Mouse (Mus musculus) embryonic facial prominence, embryonic 14.5 days (tissue): ENCODE results near the gene Zc3h15. TPM values are rescaled to one million over a fixed set of nuclear protein-coding genes. Genes with fewer than 3 reads are reported as not detected.

Source experiments
- ATAC-seq: fragments of 200-750 bp; cut with Nextera tagmentation; 2 replicates; pipeline ENCODE4 v1.8.0; 2017; ENCODE audit warnings: low read depth, moderate number of reproducible peaks, moderate TSS enrichment
- DNase-seq: peaks from one replicate; pipeline ENCODE4 v3.0.0-alpha.2; 2015; ENCODE audit warnings: low spot score
- H3K27ac ChIP-seq: fragments of 300-500 bp; sonication (generic); replicated peaks from 2 replicates; pipeline ENCODE4 v1.5.1; 2014; ENCODE audit warnings: low read depth, mild to moderate bottlenecking, low read length, moderate library complexity
- H3K27me3 ChIP-seq: fragments of 300-500 bp; sonication (generic); replicated peaks from 2 replicates; pipeline ENCODE4 v1.6.1; 2014; ENCODE audit warnings: low read length; ENCODE audit not compliant: control insufficient read depth, insufficient read depth
- H3K36me3 ChIP-seq: fragments of 300-500 bp; sonication (generic); 2 replicates; pipeline ENCODE4 v1.6.1; 2014; ENCODE audit warnings: low read length, mixed read lengths; ENCODE audit not compliant: control insufficient read depth, insufficient read depth
- H3K4me1 ChIP-seq: fragments of 300-500 bp; sonication (generic); 2 replicates; pipeline ENCODE4 v1.6.1; 2014; ENCODE audit warnings: antibody characterized with exemption, low read length; ENCODE audit not compliant: control insufficient read depth, insufficient read depth
- H3K4me2 ChIP-seq: fragments of 300-500 bp; sonication (generic); 2 replicates; pipeline ENCODE4 v1.6.1; 2014; ENCODE audit warnings: low read depth, mild to moderate bottlenecking, low read length, moderate library complexity, mixed read lengths
- H3K4me3 ChIP-seq: fragments of 300-500 bp; sonication (generic); 2 replicates; pipeline ENCODE4 v1.5.1; 2014; ENCODE audit warnings: low read depth, mild to moderate bottlenecking, low read length
- H3K9ac ChIP-seq: fragments of 300-500 bp; sonication (generic); 2 replicates; pipeline ENCODE4 v1.6.1; 2014; ENCODE audit warnings: low read depth, mild to moderate bottlenecking, low read length, moderate library complexity, mixed read lengths
- H3K9me3 ChIP-seq: fragments of 300-500 bp; sonication (generic); 2 replicates; pipeline ENCODE4 v1.6.1; 2016; ENCODE audit warnings: low read length; ENCODE audit not compliant: control insufficient read depth
- WGBS: fragments of 180-500 bp; shearing (Covaris S2); extraction: QIAGEN DNeasy Blood & Tissue Kit; methylation state at CpG from one replicate; pipeline ENCODE4 v1.1.7; 2014; 5-methylcytosine and 5-hydroxymethylcytosine counted together
- polyA plus RNA-seq: library from polyadenylated mRNA; unstranded; fragments of >200 nt; fragmentation: Nextera tagmentation; extraction: Ambion mirVana; gene quantifications from 2 replicates; pipeline ENCODE4 v1.2.1, GENCODE M21; 2014

The Zc3h15 gene
- polyA plus RNA-seq, 1 experiment from 2014 or later, result 130 TPM

DNA sequence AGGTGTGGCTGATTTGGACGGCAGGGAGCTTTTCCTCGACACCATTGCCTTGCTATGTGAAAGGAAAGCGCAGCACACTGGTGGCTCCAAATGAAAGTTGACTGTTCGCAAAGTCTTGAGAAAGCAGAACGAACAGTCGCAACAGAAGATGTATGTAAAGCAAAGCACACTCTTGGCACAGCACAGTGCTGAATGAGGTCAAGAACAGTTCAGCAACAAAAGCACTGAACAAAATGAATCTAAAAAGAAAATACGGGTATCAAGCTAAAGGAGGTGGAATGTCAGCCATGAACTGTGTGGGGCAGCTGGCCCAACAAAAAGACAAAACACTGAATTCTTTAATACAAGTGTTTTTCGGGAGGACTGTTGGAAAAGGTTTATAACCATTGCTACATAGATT is 37.1 kb downstream of the Zc3h15 start:
- Histone ChIP-seq H3K36me3 (no peaks in the 10 kb centered on the region), H3K9ac (no peak overlapping the region), H3K4me3 (no peak overlapping the region), H3K4me2 (no peak overlapping the region), H3K27me3 (no peaks in the 10 kb centered on the region), H3K4me1 (0 out of 2 replicates have a peak, but pooled peaks cover 2% of the 10 kb centered on the region), H3K27ac (no peak overlapping the region), H3K9me3 (no peaks in the 10 kb centered on the region)
- no peak for ATAC-seq
- DNase-seq, result peak; percentile 29
- WGBS, result 83% methylated on average over 8 of the region's 8 CpGs

DNA sequence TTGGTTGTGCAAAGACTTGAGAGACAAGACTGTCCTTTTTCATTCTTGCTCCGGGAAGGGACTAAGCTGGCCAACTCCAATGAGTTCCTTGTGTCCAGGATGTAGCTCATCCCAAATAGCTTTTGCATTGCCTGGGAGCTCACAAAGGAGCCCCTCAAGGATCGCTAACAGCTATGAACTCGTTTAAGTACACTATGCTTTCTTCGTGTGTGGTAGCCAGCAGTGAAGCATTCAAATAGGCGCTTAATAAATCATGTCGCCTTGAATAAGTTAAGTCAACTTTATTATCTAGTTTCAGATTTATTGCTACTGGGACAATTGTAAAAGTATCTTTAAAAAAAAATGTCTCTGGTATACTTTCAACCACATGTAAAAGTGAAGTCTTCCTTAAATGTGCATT is 37.5 kb downstream of the Zc3h15 start:
- Histone ChIP-seq H3K9me3 (no peaks in the 10 kb centered on the region), H3K4me3 (no peak overlapping the region), H3K4me1 (no peaks in the 10 kb centered on the region), H3K36me3 (no peaks in the 10 kb centered on the region), H3K27me3 (no peaks in the 10 kb centered on the region), H3K9ac (no peak overlapping the region), H3K27ac (no peak overlapping the region), H3K4me2 (no peak overlapping the region)
- WGBS, result 76% methylated on average over 6 of the region's 6 CpGs
- ATAC-seq (no peak), DNase-seq (no peak)

DNA sequence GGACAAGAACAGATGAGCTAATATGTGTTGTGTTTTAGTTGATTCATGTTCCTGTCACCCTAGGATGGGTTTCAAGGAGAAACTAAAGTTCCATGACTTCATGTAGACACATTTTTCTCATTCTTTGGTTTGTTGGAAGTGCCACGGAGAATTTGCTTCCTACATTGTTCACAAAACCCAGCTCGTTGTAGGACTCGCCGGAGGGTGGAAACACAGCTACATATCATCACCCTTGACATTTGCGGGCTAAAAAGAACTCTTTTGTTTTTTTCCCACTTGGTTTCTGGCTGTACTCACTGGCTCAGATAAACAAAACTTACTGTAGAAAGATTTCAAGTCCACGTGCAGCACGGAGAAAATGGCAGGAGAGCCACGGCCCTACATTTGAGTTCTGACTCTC is 38.0 kb downstream of the Zc3h15 start:
- Histone ChIP-seq H3K27ac (no peak overlapping the region), H3K4me1 (no peaks in the 10 kb centered on the region), H3K9me3 (no peaks in the 10 kb centered on the region), H3K27me3 (no peaks in the 10 kb centered on the region), H3K4me2 (no peak overlapping the region), H3K9ac (no peak overlapping the region), H3K4me3 (no peak overlapping the region), H3K36me3 (no peaks in the 10 kb centered on the region)
- ATAC-seq (no peak), DNase-seq (peak; percentile 20)
- 73% methylated on average over 8 of the region's 8 CpGs for WGBS

GRCm38 (mm10) chr2:83683731-83684519 is 39.7 kb downstream of the Zc3h15 start:
- DNase-seq (no peak), ATAC-seq (no peak)
- H3K9ac ChIP-seq, result no peak overlapping the region
- WGBS, result 83% methylated on average over 9 of the region's 9 CpGs
- no peak overlapping the region for H3K4me3 ChIP-seq
- no peaks in the 10 kb centered on the region for H3K36me3 ChIP-seq
- no peak overlapping the region for H3K27ac ChIP-seq
- H3K27me3 ChIP-seq, result no peaks in the 10 kb centered on the region
- no peaks in the 10 kb centered on the region for H3K9me3 ChIP-seq
- H3K4me1 ChIP-seq, result no peaks in the 10 kb centered on the region
- no peak overlapping the region for H3K4me2 ChIP-seq

DNA sequence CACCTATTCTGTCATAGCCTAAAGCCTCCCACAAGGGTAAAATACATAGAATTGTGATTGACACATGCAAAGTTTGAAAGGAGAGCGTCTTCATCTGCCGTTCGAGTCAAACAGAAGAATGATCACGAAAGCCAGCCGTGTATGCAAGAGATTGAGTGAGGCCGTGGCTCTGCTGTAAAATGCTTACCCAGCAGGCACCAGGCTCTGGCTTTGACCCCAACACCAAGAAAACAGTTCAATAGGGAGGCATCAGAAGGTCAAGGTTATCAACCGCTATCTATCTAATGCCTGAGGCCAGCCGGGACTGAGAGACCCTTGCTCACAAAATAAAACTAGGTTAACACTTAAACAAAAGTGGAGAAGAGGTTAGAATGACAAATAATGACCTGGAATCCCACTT is 40.5 kb downstream of the Zc3h15 start:
- 71% methylated on average over 8 of the region's 8 CpGs for WGBS
- no peak for DNase-seq
- H3K27me3 ChIP-seq, result no peaks in the 10 kb centered on the region
- no peaks in the 10 kb centered on the region for H3K36me3 ChIP-seq
- H3K9me3 ChIP-seq, result no peaks in the 10 kb centered on the region
- ATAC-seq, result no peak
- no peak overlapping the region for H3K4me2 ChIP-seq
- no peak overlapping the region for H3K4me3 ChIP-seq
- H3K27ac ChIP-seq, result no peak overlapping the region
- H3K4me1 ChIP-seq, result no peaks in the 10 kb centered on the region
- no peak overlapping the region for H3K9ac ChIP-seq

- H3K9ac ChIP-seq, result no peak overlapping the region
- 56% methylated on average over 2 of the region's 2 CpGs for WGBS
These were observed 46.1 kb downstream of the Zc3h15 start for GRCm38 (mm10) chr2:83690372-83690771.

DNA sequence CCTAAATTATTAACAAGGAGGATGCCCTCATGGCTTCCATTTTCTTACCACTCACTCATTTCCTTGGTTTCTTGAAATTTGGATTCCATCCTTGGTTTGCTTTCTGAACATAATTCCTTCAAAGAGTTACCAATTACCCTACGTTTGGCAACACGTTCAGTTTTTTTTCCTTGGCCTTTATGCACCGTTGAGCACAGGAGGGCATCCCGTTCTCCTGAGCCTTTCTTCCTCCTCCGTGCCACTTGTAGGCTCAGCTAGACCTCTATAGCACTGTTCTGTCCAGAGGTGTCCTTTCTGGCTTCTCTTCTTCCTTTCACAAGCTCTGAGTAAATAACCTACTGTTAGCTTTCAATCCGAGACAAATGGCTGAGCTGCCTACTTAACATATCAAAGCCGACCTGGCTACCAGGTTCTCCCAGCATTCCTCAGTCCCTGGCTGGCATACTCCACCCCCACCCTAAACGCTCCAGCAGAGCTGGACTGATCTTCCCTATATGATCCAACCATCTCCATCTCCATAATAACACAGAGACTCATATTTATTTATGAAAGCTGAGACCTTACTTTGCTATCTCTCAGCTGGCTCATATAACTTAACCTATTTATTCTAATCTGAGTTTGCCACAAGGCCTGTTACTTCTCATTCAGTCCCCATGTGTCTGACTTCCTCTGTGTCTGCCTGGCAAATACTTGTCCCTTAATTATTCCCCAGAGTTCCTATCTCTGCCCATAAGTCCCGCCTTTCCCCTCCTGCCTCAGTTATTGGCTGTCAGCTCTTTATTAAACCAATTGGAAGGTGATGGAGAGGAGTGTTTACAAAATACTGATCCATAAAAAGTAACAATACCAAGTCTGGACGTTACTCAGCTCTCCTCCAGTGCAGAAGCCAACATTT is 48.7 kb downstream of the Zc3h15 start:
- ATAC-seq (no peak), DNase-seq (no peak)
- no peak overlapping the region for H3K4me3 ChIP-seq
- H3K4me1 ChIP-seq, result no peaks in the 10 kb centered on the region
- H3K9ac ChIP-seq, result no peak overlapping the region
- no peaks in the 10 kb centered on the region for H3K27me3 ChIP-seq
- H3K4me2 ChIP-seq, result no peak overlapping the region
- no peaks in the 10 kb centered on the region for H3K36me3 ChIP-seq
- H3K27ac ChIP-seq, result no peak overlapping the region
- no peaks in the 10 kb centered on the region for H3K9me3 ChIP-seq
- WGBS, result 33% methylated on average over 10 of the region's 10 CpGs

More at GRCm38 (mm10) chr2:83690372-83690771, 46.1 kb downstream of the Zc3h15 start:
- ATAC-seq (peak; percentile 53; the same call in 1 of the 2 replicates), DNase-seq (peak; percentile 47)
- Histone ChIP-seq H3K36me3 (no peaks in the 10 kb centered on the region), H3K27me3 (no peaks in the 10 kb centered on the region), H3K27ac (no peak overlapping the region), H3K4me1 (no peaks in the 10 kb centered on the region), H3K4me2 (no peak overlapping the region), H3K4me3 (no peak overlapping the region), H3K9me3 (no peaks in the 10 kb centered on the region)

DNA sequence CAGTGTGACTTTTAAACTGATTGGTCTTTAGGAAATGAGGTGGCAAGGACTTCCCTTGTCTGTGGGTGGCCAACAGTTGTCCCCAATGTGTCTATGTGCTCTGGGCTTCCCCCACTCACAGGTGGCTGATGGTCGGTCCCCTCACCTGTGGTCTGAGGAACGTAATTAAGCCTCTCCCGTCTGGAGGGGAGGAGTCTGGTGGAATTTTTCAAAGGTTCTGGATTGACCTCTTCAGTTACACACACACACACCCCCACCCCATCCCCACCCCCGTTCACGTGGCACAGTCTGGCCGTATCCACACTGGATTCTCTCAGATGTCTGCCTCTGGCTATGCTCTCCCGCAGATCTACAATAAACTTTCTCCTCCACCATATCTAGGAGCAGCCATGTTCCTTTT is 49.8 kb downstream of the Zc3h15 start:
- H3K4me3 ChIP-seq, result no peak overlapping the region
- no peaks in the 10 kb centered on the region for H3K36me3 ChIP-seq
- DNase-seq (no peak), ATAC-seq (no peak)
- no peak overlapping the region for H3K9ac ChIP-seq
- no peaks in the 10 kb centered on the region for H3K4me1 ChIP-seq
- H3K27me3 ChIP-seq, result no peaks in the 10 kb centered on the region
- 64% methylated on average over 7 of the region's 7 CpGs for WGBS
- no peak overlapping the region for H3K27ac ChIP-seq
- no peaks in the 10 kb centered on the region for H3K9me3 ChIP-seq
- H3K4me2 ChIP-seq, result no peak overlapping the region
